Mouse (Mus musculus) embryo, embryonic 10 days (tissue): Measurements from ENCODE around the gene Slc35c1.

Source experiments
- DNase-seq: peaks from one replicate; pipeline ENCODE4 v3.0.0-alpha.2; 2015; ENCODE audit warnings: low spot score

Gene Slc35c1

DNA sequence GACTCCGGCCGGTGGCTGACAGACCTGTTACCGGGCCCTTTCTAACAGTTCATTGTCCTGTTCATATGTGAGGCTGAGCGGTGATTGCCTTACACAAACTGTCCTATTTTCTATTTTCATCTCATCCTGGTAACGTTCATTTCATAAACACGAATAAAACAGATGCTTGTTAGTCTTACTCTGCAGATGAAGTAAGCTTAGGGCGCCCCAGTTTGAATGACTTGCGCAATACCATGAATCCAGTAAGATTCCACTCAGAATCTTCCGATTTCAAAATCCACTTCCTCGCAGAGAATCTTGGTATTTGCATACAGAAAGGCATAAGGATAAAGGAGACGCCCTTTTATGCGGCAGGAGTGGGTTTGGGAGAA is 26.0 kb downstream of the Slc35c1 start:
- no peak for DNase-seq

DNA sequence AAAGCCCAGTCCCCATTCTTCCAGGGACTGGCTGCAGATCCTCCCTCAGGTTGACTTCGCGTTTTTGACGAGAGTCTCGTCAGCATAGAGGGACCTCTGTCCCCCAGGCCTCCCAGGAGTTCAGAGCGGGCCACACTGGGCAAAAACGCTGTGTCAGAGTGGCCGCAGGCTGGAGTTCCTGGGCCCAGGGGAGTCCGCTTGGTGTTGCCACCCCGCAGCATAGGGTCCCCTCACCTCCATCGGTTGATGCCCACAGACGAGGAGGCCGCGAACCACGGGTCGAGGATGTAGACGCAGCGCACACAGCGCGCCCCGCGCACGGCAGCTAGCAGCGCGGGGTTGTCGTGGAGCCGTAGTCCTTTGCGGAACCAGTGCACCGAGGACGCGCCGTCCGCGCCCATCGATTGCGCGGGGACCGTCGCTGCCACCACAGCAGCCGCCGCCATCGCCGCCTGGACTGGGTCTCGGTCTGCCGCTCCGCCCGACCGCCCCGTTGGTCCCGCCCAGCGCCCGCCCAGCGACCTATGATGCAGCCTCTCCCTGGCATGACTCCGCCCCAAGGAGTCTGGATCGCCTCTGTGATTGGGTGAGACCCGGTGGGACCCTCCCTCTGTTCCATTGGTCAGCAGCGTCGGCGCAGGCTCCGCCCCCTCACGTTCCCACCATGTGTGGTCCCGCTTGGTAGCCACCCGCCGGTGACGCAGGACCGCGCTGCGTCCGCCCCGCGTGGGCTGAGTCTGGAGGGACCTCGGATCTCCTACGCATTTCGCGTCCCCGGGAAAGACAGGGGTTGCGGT is 26.6 kb downstream of the Slc35c1 start, which contains the start of gene Cry2:
Gene Cry2, minus strand, starts transcription at position 466 of the 797 bp plus-strand sequence.
- DNase-seq: peak; percentile 99

GRCm38 (mm10) chr2:92432299-92433295 is 27.7 kb downstream of the Slc35c1 start:
- DNase-seq: no peak

DNA sequence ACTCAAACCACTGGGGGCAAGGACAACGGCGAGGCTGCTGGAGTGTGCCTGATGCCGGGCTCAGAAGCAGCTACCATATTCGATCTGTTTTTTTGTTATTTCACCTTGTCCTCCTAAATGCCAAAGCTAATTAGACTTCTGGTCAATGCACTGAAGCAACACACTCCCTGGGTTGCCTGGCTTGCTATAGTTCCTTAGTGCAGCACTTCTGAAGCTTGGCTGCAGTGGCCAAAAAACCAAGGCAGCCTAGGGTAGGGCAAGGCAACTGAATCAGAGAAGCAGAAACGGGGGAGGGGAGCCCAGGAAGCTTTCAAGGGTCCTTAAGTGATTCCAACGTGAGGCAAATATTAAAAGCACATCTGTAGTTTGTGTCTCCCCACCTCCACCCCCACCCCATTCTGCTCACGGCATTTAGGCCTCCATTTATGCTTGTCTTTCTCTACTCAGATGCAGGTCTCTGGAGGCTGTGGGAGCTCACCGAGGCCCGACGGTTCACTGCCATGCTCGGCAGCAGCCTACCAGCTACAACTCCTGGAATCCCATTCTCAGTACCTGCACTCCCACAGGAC is 28.6 kb downstream of the Slc35c1 start:
- DNase-seq: no peak

GRCm38 (mm10) chr2:92430723-92431541 is 29.4 kb downstream of the Slc35c1 start:
- DNase-seq: peak; percentile 57

- DNase-seq: no peak
Measured at GRCm38 (mm10) chr2:92430089-92430488, 30.2 kb downstream of the Slc35c1 start.

GRCm38 (mm10) chr2:92427882-92428281 is 32.5 kb downstream of the Slc35c1 start:
- peak; percentile 36 for DNase-seq

- DNase-seq: no peak
Measured at GRCm38 (mm10) chr2:92426426-92426825, 33.9 kb downstream of the Slc35c1 start.

GRCm38 (mm10) chr2:92425366-92425765 is 35.0 kb downstream of the Slc35c1 start:
- no peak for DNase-seq

DNA sequence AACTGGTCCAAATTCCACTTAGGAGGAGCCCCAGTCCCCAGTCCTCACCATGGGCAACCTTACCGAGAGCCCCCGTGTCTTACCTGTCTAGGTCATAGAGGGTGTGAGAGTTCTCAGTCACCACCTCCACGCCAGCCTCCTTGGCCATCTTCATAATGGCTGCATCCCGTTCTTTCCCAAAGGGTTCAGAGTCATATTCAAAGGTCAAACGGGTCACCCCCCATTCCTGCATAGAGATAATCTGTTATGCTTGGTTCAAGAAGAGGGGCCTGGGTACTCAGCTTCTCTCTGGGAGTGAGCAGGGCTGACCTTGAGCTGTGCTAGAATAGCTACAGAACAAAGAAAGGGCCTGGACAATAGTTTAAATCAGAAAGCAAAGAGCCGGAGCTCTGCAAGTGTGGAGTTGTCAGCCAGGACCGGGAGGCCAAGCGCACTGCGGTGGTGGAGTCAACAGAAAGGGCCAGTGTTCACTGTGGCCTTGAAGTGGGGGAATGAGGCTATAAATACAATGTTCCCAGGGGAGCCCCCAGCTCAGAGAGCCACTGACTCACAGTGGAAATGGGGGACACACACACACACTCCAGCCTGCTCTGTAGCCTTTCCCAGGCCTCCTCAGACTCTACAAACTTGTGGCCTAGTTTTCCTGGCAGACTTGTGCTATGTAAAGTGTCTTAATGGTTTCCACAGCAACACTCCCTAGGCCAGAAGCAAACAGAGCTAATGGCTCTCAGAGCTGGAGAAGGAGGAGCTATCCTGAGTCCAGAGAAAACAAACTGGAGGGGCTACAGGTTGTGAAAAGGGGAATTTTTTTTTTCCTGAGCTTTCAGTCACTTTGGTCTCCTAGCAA is 35.7 kb downstream of the Slc35c1 start:
- DNase-seq: peak; percentile 54

DNA sequence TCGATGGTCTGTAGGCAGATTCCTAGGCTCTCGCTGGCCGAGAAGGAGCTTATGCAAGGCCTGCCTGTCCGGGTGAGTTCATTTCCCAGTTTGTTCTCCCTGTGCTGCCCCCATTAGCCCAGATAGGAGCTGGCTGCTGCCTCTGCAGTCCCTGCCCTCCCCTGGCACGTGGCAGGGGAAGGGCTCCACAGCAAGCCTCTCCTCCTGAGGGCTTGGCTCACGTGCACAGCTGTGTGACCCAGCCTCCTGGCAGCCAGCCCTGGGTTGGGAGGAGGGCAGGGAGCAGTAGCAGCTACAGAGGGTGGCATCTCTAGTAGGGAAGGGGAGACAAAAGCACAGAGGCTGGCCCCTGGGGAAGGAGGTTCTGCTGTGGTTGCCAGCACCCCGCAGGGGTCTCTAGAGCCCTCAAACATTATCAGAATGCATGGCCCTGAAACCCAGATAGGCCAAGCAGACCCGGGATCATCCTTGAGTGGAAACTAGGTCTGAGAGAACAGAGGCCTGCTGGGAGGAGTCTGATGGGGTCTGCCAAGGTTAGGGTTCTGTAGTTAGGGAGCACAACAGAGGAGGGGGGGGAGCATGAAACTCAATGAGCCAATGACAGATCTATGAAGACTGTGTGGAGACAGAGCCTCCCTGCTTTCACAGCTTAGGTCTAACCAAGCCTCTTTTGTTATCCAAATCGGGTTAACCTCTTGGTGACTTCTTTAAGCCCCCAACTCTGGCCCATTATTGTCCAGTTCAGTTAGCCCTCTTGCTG is 36.5 kb downstream of the Slc35c1 start:
- no peak for DNase-seq

GRCm38 (mm10) chr2:92423156-92423555 is 37.2 kb downstream of the Slc35c1 start:
- DNase-seq: no peak

- peak; percentile 30 for DNase-seq
Measured at GRCm38 (mm10) chr2:92422388-92423135, 37.8 kb downstream of the Slc35c1 start.

GRCm38 (mm10) chr2:92421723-92422387 is 38.5 kb downstream of the Slc35c1 start:
- DNase-seq: no peak

DNA sequence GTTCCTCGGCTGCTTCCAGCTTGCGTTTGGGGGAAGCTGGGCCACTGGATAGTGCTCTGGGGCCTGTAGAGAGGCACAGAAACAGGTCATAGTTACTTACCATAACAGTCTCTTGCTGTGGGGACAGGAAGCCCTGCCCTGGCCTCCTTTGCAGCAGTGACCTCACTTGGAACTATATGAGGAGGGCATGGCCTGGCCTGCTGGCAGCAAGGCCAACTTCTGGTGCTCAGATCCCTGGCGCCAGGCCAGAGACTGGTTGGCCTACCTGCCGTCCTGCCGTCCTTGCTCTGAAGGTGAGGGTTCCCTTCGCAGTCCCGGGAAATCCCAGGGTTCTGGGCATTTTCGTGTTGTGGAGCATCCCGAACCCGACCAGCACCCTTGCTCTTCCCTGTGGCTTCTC is 48.6 kb downstream of the Slc35c1 start:
- DNase-seq: no peak

- no peak for DNase-seq
Measured at GRCm38 (mm10) chr2:92408309-92409045, 51.9 kb downstream of the Slc35c1 start.

- DNase-seq: no peak
Measured at GRCm38 (mm10) chr2:92405687-92406086, 54.7 kb downstream of the Slc35c1 start.

DNA sequence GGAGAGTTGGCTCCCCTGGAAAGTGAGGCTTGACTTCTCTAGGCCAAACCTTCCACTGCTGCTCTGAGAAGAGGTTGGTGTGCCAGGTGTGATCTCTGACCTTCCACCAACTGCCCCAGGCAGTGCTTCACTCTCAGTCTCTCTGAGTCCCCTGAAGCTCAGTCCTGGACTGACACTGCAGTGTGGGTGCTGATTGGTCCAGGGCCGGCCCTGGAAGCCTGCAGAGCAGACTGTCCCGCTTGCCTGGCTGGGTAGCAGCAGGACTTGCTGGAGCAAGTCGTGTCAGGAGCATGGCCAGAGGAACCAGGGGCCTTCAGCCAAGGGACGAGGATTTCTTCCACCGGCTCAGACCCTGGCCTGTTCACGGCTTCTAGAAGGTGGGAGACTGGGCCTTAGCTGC is 55.6 kb downstream of the Slc35c1 start:
- DNase-seq: no peak
